Mouse (Mus musculus) small intestine, adult 2 months (tissue): ENCODE measurements around the gene Prrt1.

Experiments used
- CTCF ChIP-seq: fragments of 200-500 bp; IDR thresholded peaks from 2 replicates; pipeline ENCODE4 v1.5.1; 2012; ENCODE audit warnings: low read depth, mild to moderate bottlenecking, control low read depth, inconsistent platforms, low read length, moderate library complexity, mixed read lengths; ENCODE audit not compliant: insufficient replicate concordance, insufficient read length; ENCODE audit errors: extremely low read depth
- POLR2A ChIP-seq: fragments of 200-500 bp; IDR thresholded peaks from 2 replicates; pipeline ENCODE4 v1.6.1; 2012; ENCODE audit warnings: low read depth, mild to moderate bottlenecking, control low read depth, inconsistent platforms, low read length, moderate library complexity

- TF ChIP-seq CTCF (no peak), POLR2A (no peak)
These were observed 35.1 kb downstream of the Prrt1 start for GRCm38 (mm10) chr17:34664472-34664871.
